Mouse (Mus musculus) retina, adult 2 months (tissue): ENCODE results near the gene Slc8a1.

Source experiments
- DNase-seq: peaks from one replicate; pipeline ENCODE4 v3.0.0-alpha.2; 2012; ENCODE audit warnings: low read depth, low spot score

The Slc8a1 gene

DNA sequence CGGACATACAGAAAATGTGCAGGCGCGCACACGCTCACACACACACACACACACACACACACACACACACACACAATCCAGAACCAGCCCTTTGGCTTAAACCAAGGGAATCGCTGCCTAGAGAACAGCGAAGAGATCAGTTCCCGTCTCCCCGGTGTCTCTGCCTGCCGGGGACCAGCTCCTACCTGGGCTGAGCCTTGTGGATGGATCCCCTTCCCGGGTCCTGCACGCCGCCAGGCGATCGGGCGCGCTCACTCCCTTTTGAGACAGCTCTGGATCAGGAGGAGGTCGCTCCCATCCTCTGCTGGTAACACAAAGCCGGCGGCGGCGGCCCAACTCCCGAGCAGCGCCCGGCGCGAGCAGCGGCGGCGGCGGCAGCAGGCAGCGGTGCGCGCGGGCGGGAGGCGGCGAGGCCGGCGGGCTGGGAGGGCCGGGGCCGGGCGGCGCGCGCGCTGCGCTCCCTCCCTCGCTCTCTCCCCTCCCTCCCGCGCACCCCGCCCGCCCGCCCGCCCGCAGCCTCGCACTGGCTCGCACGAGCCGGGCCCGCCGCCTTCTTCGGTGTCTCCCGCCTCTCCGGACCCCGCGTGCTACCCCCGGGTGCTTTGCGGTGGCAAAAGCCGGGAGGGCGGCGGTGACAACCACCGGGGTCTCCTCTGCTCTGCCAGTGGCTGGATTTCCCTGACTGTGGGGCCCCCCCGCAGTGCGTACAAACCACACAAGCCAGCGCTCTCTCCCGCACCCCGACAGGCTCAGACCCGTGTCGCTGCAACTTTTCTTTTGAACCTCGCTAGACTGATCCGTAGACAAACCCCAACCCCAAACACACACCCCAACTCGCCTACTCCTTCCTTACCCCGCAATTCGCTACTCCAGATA is 68.1 kb downstream of the Slc8a1 start:
- no peak for DNase-seq

DNA sequence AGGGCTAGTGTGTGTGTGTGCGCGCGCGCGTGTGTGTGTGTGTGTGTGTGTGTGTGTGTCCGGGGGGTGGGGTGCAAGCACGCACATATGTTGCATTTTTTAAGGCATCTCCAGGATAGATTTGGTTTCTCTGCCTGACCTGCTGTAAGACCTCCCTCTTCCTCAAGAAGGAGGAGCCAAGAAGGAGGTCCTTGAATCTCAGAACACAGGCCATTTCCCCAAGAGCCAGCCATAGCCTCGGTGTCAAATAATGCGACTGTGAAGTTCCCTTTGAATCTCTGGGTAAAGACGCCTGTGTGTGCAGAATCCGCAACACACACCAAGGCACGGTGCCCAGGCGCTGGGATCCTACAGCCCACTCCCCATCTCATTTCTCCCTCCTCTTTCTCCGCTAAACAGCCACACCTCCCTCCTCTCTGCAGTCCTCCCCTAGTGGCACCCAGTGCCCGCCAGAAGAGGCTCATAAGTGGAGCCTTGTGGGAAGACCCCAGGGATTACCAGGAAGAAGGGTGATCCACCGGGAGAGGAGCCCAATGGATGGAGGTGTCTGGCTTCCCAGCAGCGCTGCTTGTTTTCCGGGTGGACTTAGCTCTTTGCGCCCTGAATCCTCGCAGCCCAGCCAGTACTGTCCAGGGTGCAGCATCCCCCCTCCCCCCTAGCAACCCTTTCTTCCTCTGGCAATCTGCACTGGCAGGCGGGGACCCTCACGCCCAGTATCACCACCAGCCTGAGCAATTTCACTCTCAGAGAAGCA is 68.9 kb downstream of the Slc8a1 start:
- DNase-seq, result no peak

DNA sequence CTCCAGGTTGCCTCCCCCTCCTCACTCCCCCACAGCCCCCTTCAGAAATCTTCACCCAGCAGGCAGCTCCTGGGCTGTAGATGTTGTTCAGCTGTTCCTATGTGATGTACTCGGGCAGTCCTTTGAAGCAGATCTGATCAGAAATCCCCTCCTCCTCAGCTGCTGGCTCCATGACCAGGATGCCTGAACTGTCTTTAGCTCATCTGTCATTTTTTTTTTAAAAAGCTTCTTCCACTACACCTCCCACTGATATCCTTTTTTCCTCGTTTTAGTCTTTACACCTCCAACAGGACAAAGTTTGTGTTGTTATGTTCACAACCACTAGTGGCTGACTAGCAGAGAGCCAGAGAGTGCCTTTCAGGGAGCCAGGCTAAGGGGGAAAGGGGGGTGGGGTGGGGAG is 69.7 kb downstream of the Slc8a1 start:
- no peak for DNase-seq

DNA sequence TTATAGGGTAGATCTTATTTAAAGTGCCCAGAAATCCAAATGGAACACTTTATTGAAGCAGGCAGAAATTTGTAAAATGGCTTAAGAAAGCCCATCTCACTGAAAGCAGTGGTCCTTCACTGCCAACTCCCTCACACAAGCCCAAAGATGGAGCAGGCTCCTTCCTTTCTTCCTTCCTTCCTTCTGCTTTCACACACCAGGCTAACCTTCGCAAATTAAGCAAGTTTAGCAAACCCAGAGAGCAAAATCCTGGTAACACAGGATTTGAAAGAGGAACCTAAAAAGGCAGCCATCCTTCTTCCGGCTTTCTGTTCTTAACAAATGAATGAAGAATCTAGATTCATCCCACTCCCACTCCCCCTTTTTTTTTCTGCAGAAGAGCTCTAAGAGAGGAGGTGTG is 70.2 kb downstream of the Slc8a1 start:
- no peak for DNase-seq

DNA sequence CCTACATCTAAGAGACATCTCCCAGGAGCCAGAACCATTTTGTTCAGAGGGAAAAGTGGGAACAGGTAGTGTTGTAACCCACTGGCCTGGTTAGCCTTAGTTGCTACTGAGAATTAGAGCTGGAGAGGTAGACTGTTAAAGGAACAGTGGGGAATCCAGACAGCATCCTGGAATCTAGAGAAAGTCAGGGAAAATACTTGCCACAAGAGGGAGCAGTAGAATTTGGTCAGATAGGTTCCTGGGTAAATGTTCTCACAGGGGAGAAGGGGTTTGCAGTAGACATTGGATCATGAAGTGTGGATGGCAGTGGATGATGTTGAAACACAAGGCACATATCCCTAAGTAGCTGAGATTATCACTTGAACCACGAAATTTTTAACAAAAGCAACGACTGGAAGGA is 71.6 kb downstream of the Slc8a1 start:
- no peak for DNase-seq

DNA sequence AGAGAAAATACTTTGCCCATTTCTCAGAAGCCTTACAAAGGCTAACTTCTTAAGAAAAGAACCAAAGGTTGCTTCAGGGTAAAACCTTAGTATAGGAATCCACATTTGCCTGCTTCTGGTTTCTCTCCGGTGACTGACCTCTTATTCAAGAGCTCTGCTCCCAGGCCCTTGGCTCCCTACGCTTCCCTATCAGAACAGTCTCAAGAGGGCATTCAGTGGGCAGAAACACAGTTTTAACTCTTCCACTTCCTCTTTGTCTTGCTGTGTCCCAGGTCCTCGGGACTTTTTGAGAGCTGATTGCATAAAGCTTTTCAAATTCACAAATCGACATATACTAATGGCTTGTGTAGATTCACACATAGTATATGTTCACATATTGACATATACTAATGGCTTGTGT is 73.3 kb downstream of the Slc8a1 start:
- no peak for DNase-seq

DNA sequence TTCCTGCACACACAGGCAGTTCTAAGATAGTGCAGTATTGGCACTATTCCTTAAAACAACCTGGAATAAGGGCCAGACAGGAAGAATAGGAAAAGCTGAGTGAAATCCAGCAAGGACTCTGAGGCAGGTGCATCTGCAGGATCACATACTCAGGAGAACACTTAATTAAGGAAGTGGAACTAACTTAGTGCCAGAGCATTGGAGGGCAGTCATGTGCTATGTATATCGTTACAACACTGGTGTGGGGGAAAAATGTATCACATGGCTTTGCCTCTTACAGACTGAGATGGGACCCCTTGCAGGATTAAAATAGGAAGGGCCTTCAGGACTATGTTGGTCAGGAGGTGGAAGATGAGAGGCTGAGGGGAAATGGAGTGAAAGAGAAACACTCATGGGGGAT is 80.3 kb downstream of the Slc8a1 start:
- DNase-seq, result no peak

DNA sequence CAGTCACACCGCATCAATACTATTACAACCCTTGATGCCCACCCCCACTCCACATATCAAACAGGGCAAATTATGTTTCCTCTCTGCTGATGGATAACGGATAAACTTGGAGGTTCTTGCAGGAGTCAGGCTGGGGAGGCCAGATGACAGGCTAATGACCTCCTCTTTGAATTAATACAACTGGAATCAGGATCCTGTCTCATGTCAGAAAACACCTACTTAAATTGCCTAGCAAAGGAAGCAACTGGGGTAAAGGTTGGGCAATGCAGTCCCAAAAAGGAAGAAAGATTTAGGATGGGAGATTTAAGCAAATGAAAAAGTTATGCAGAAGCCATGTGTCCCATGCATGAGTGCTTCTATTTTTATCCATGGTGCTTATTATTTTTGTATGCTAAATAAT is 83.6 kb downstream of the Slc8a1 start:
- no peak for DNase-seq

DNA sequence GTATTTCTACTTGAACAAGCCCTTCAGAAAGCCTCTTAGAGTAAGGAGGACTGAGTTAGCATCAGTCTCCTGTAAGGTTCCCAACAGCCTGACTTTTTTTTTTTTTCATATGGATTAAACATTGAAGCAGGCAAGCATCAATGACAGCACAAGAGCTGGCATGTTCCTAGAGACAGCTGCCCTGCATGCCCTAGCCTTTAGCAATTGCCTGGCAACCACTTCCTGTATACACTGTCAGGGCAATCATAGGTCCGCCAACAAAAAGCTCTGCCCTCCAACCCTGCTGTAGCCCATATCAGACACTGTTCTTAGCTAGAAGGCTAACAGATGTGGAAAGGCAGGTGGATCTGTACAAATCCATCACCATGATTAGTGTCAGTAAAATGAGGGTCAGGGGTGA is 85.2 kb downstream of the Slc8a1 start:
- no peak for DNase-seq

DNA sequence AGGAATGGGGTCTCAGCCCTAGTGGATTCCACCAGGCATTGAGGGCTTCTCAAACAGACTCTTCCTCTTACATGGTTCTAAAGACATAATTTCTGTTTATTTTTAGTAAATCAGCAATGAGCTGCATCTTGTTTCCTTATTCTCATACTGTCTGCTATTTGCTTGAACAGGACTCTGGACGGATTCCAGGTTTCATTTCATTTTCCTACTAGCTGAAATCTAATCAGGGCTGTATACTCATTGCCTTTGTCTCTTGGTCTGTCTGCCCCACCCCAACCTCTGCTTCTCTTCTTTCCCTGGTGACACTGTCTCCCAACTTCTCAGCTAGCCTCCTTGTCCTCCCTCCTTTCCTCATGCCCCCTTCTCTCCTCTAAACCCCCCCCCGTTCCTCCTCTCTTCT is 101.4 kb downstream of the Slc8a1 start:
- no peak for DNase-seq

DNA sequence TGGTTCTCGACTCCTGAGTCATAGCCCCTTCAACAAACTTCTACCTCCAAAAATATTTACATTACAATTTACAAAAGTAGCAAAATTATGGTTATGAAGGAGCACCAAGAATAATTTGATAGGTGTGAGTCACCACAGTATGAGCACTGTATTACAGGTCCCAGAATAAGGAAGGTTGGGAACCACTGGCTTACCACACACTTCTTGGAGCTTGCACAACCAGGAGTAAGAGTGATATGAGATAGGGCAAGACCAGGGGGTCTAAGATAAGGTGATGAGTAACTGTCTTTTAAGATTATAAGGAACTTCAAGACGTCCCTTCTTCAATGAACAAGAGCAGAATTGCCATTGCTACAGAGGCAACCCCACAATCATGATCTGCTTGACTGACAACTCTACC is 107.7 kb downstream of the Slc8a1 start:
- no peak for DNase-seq

DNA sequence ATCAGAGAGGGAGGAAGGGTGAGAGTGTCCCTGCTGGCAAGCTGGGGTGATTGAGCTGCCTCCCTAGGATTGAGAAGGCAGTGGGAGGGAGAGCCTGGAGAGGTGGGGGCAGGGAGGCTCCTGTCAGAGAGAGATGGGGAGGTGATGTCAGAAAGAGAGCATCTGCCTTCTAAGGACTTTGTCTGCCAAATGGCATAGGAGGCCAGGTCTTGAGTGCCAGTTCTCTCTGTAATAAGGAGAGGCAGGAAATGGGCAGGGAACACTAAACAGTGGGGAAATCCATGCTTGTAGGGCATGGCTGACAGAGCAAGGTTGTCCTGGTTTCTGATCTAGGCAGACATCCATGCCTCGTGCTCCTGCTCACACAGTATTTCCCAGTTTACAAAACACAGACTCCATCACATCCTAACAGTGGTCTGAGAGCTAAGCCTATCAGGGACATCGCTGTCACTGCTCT is 117.0 kb downstream of the Slc8a1 start:
- DNase-seq, result no peak

DNA sequence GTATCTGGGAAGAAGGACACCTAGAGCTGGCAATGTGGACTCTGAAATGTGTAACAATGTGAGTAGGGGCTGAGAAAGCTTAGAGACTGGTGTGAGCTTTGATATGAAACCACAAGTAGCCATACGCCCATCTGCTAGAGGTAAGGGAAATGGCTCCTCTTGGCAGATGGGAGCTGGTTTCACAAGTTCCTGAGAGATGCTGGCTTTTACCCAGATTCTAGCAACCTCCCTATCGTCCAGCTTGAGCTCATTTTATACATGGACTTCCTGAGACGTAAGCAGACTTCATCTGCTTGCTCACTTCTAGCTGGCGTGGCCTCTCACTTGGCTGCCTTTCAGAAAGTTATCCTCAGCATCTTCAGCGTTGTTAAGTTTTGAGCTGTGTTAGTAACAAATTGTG is 119.7 kb downstream of the Slc8a1 start:
- DNase-seq, result no peak

DNA sequence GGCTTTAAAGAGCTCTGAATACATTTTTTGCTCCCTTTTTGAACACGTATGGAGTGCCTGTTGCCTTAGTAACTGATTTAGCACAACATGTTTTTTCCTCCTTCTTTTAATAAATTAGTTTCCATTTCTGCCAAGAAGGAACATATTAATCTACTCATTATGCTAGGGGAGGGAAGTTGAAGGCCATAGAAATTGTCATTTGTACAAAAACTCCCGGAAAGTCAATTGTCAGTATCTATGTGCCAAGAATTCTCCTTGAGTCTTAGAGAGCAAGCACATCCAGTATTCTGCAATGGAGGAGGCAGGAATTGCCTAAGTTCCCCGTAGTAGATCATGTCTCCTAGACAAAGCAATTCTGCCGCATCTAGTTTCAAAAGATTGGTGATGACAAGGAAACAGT is 121.9 kb downstream of the Slc8a1 start:
- no peak for DNase-seq

DNA sequence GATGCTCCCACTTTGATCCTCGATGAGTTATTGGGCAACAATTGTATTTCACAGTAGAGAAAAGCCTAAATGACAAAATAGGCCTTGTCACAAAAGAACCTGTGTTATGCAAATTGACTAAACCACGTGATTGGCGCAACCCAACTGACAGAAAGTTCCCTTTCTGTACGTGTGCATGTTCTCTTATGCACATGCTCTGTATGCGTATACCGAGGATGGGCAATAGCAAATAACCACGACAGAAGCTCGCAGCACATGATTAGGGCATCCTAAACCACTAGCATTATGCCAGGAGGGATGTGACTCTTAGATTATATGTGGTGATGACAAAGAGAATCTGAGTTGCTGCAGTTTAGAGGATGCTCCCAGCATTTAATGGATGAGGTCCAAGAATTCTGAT is 122.8 kb downstream of the Slc8a1 start:
- no peak for DNase-seq

DNA sequence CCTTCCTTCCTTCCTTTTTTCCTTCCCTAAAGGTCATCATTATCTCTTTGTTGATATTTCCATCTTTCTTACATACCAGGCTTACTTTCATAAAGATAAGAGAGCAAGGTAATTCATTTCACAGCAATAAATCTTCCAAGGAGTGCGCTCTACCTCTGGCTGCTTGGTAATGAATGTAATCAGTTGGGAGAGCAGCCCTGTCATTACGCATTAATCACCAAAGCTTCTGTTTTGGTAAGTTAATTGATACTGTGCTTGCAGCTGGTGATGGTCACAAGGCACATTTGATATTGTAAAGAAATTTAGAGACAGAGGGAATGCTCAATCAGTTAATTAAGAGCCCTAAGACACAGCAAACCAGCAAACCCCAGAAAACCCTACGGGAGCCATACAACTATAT is 130.7 kb downstream of the Slc8a1 start:
- no peak for DNase-seq

DNA sequence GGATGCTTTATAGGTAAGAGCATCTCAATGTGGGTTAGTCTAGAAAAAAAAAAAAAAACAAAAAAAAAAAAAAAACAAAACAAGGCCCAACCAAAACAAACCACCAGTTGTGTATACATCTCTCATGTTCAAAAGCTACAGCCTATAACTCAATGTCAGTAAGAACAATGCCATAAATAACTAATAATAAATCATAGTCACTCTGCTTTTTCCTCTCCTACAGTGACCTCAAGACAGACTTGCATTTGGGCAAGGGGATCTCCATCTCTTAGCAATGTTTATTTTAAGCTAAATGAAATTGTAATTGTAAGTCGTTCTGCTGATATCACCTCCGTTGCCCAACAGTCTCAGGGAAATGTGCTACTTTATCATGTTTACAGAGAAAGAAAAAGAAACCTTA is 132.1 kb downstream of the Slc8a1 start:
- DNase-seq, result no peak

DNA sequence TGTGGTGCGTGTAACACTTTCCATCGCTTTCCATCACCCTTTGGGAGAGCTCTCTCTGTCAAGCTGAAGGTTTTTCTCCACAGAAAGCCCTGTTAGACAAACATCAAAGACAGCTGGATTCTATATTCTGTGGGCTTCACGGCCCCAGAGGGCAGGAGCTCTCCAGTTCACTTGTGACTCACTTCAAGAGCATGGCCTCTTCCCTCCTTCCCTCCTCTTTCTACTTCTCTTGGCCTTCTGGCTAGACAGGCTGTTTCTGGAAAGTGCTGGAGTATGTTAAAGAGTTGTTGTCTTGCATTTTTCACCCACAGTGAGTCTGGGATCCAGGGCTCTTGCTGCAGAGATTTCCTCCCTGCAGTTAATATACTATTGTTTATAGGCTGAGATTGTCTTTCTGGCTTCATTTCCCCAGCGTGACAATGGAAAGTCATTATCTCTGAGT is 132.9 kb downstream of the Slc8a1 start:
- DNase-seq, result no peak

DNA sequence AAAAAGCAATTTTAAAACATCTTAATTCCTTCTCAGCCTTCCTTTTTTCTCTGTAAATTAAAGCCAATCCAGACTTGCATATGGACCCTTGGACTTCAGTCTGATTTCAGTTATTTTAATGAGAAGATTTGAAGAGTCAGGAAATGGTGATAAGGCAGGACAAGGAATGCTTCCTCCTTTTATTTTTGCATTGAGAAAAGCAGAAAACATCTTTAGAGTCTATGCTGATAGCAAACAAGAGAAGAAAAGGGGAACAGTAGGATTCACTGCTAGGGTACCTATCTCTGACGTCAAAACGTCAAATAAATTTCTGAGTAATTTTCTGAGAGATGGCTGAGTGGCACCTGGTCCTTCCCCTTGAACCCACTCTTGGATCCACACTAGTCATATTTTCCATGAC is 139.1 kb downstream of the Slc8a1 start:
- DNase-seq, result no peak

DNA sequence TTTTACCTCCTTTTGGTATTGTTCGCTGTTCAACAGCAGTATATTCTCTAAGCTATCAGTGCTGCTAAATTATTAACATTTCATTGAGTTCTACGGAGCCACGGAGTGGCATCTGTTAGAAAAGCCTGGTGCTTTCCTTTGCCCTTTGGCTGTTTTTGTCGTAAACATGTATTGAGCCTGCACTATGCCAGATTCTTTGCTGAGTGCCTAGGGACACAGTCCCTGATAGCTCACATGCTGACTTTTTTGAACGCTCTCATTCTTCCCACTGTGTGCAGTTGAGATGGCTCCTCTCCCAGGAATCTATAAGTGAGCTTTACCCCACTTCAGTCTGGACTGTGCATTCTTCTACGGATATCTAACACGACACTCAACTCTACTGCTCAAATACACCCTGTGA is 148.4 kb downstream of the Slc8a1 start:
- DNase-seq, result no peak

DNA sequence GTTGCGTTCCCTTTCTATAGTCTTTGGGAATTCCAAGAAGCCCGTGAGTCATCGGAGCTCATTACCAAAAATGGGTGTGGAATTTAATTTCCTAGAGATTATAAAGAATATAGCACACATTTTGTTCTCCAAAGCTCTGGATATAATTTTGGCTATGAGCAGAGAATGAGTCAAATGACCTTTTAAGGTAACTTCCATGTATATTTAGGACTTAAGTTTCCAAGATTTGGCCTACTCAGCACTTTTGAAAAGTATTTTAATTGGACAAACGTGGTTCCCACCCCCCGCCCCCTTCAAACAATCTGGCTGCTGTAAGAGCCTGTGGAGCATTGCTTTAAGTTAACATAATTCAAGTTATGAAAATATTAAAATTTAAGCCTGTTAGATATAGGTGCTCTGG is 151.4 kb downstream of the Slc8a1 start:
- DNase-seq, result no peak

DNA sequence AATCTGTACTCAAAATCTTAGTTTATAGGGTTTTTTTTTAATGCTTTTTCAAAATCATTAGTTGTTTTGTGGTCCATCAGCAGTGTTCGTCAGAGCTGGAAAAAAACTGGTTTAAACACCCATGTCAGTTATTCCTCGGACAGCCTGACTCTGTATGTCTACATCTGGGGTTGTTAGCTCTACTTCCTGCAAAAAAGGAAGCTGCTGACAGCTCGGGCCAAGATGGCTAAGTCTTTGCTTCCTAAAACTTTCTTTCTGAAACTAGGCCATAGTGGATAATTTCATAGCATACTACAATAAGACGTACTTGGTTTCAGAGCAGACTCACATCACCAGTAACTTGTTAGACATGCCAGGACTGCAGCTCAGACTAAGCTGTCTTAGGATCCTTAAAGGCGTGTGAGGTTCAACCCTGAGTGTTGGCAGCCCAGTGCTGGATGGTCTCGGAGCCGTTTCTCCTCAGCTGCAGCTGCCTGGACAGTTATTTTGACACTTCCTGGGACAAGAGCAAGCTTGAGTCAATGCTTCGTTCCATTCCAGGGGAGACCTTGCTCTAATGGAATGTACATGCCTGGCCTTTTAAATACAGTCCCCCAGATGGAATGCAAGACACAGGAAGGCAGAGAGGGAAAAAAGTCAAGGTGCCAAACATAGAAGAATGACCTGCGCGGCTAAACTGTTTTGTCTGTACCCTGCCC is 158.3 kb downstream of the Slc8a1 start:
- no peak for DNase-seq
